Mouse (Mus musculus) brain, embryonic 14.5 days (tissue): ENCODE results near the gene Nbea.

Experiments
- CTCF ChIP-seq: fragments of 200-500 bp; IDR thresholded peaks from 2 replicates; pipeline ENCODE4 v1.5.1; 2012; ENCODE audit warnings: inconsistent platforms, mild to moderate bottlenecking, moderate library complexity, borderline replicate concordance; ENCODE audit not compliant: insufficient read depth, insufficient read length; ENCODE audit errors: extremely low read depth
- POLR2A ChIP-seq: fragments of 200-500 bp; IDR thresholded peaks from 2 replicates; pipeline ENCODE4 v1.6.1; 2012; ENCODE audit warnings: mild to moderate bottlenecking, inconsistent platforms, borderline replicate concordance; ENCODE audit not compliant: poor library complexity, insufficient read depth, insufficient read length, severe bottlenecking; ENCODE audit errors: extremely low read depth

GRCm38 (mm10) chr3:56079015-56079612 is 104.4 kb downstream of the Nbea start:
- TF ChIP-seq CTCF (peak; percentile 25; the same call in 1 of the 2 replicates), POLR2A (no peak)
